Mouse (Mus musculus) right cerebral cortex, adult 18-20 months (tissue): ENCODE data around the gene Veph1.

Experiments
- DNase-seq: peaks from one replicate; pipeline ENCODE4 v3.0.0; 2022; ENCODE audit warnings: mixed read lengths

Veph1 gene

GRCm38 (mm10) chr3:66091746-66092145 is 204.9 kb downstream of the Veph1 start:
- no peak for DNase-seq

GRCm38 (mm10) chr3:66087608-66088007 is 209.0 kb downstream of the Veph1 start:
- no peak for DNase-seq

GRCm38 (mm10) chr3:66083856-66084255 is 212.8 kb downstream of the Veph1 start:
- no peak for DNase-seq

- DNase-seq, result no peak
Measured at GRCm38 (mm10) chr3:66083407-66083806, 213.2 kb downstream of the Veph1 start.

- no peak for DNase-seq
Measured at GRCm38 (mm10) chr3:66082975-66083374, 213.7 kb downstream of the Veph1 start.

GRCm38 (mm10) chr3:66081363-66081736 is 215.3 kb downstream of the Veph1 start:
- no peak for DNase-seq

GRCm38 (mm10) chr3:66080631-66081362 is 215.8 kb downstream of the Veph1 start:
- DNase-seq, result no peak

- DNase-seq, result no peak
Measured at GRCm38 (mm10) chr3:66079886-66080285, 216.8 kb downstream of the Veph1 start.

GRCm38 (mm10) chr3:66078898-66079537 is 217.6 kb downstream of the Veph1 start:
- DNase-seq, result no peak

- DNase-seq, result no peak
Measured at GRCm38 (mm10) chr3:66078026-66078721, 218.5 kb downstream of the Veph1 start.

- DNase-seq, result no peak
Measured at GRCm38 (mm10) chr3:66070274-66070673, 226.4 kb downstream of the Veph1 start.

- no peak for DNase-seq
Measured at GRCm38 (mm10) chr3:66063881-66064280, 232.8 kb downstream of the Veph1 start.

GRCm38 (mm10) chr3:66056912-66057311 is 239.7 kb downstream of the Veph1 start:
- no peak for DNase-seq

- no peak for DNase-seq
Measured at GRCm38 (mm10) chr3:66055652-66056051, 241.0 kb downstream of the Veph1 start.

GRCm38 (mm10) chr3:66050092-66050886 is 246.3 kb downstream of the Veph1 start:
- no peak for DNase-seq

- DNase-seq, result no peak
Measured at GRCm38 (mm10) chr3:66040857-66041494, 255.7 kb downstream of the Veph1 start.

- DNase-seq, result no peak
Measured at GRCm38 (mm10) chr3:66035226-66035625, 261.4 kb downstream of the Veph1 start.

GRCm38 (mm10) chr3:66033346-66033745 is 263.3 kb downstream of the Veph1 start:
- DNase-seq, result no peak

- DNase-seq, result no peak
Measured at GRCm38 (mm10) chr3:66025454-66025853, 271.2 kb downstream of the Veph1 start.

GRCm38 (mm10) chr3:66024220-66024792 is 272.3 kb downstream of the Veph1 start:
- no peak for DNase-seq

- no peak for DNase-seq
Measured at GRCm38 (mm10) chr3:66019171-66019570, 277.5 kb downstream of the Veph1 start.
